Mouse (Mus musculus): ENCODE data around the gene Stxbp3. TPM values are rescaled to one million over a fixed set of nuclear protein-coding genes. Genes with fewer than 3 reads are reported as not detected.
"Not testable (repeated sequence)": the region's sequence is repeated elsewhere in the genome, so short reads cannot be mapped to it uniquely, and the experiment has no call there.

Stxbp3 gene
- total RNA-seq, 2 experiments from 2014 or later: 23.5 to 26.4 TPM

DNA sequence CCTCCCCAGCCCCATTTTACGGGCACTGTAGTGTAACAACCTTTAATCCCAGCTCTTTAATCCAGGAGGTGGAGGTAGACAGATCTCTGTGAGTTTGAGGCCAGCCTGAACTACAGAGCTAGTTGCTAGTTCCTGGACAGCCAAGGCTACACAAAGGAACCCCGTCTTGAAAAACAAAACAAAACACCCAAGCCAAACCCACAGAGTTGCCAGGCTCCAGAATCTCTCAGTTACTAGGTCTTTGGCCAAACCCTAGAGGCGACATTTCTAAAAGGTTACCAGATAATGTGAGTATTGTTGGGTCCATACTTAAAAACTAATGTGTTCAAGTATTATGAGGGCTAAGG, 16.8 kb upstream of the Stxbp3 start:
- no peak for DNase-seq

DNA sequence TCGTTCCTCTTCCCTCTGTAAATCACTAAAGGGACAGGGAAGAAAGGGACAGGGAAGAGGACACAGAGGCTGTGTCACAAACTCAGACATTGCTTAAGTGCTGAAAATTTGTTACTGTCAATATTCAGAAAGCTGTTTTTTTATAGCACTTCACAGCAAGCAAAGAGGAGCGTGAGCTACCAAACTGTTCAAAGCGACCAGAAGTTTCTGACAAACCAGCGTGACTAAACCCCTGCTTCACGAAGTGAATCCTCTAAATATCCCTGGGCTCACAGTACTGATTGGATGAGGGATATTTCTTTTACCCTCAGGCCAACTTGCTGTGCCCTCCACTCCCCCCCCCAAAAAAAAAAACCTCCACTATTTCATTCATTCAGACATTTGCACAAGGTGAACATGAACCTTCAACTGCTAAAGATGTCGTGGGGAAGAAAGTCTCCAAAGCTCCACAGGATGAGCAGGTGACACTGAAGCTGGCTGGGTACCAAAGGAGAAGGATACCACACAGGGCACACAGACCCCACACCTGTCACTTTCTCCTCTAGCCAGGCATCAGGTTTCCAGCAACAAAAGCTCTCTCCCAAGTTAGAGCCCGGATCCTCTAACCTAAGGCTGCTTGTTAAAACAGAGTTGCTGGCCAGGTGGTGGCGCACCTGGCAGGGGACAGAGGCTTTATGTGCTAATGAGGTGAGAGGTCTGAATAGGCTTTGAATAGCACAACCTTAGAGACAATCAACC, 16.2 kb upstream of the Stxbp3 start:
- no peak for DNase-seq

DNA sequence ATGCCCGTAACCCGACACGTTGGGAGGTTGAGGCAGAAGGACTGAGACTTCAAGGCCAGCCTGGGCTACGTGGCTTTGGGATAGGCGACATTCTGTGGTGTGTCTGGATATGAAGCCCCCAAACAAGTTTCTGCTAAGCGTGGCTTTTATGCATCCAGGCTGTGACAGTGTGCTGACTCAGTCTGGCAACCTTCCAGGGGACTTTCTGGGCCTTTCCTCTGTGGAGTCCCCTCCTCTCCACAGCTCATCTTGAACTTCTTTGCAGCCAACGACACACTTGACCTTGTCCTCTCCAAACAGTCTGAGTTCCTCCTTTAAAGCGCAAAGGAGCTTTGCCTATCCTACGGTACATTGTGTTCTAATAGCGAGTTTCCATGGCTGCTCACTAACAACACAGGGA, 15.5 kb upstream of the Stxbp3 start:
- DNase-seq: peak; percentile 32

DNA sequence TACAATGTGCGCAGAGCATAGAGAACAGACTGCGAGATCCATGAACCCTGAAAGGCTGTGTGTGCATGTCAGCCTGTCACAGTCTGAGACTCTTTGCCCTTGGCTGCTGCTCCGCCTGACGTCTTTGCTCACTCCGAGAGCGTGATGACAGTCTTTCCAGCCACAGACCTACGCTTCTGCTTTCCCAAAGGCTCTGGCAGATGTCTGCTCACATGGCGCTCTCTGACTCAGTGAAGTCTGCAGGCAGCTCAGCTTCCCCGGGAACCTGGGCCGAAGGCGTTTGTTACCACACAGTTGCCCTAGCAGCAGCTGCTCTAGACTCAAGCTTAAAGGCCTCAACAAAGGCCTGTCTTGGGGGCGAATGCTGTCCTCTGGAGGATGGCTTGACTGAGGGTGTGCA, 15.0 kb upstream of the Stxbp3 start:
- DNase-seq: peak; percentile 55

DNA sequence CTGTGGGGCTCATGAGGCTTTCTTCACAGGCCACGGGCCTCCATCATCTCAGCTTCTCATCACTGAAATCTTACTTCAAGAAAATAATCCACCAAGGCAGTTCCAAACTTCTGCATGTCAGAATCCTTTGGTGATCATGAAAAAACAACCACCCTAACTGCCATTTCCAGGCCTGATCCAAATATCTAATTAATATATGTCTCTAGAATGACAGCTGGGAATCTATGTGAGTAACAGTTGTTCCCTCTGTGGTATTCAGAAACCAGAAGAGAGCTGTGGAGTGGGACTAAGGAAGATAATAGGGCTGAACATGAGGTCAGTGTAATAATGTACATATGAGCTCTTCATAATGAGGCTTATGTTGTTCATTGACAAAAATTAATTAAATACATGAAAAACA, 12.9 kb upstream of the Stxbp3 start:
- no peak for DNase-seq

DNA sequence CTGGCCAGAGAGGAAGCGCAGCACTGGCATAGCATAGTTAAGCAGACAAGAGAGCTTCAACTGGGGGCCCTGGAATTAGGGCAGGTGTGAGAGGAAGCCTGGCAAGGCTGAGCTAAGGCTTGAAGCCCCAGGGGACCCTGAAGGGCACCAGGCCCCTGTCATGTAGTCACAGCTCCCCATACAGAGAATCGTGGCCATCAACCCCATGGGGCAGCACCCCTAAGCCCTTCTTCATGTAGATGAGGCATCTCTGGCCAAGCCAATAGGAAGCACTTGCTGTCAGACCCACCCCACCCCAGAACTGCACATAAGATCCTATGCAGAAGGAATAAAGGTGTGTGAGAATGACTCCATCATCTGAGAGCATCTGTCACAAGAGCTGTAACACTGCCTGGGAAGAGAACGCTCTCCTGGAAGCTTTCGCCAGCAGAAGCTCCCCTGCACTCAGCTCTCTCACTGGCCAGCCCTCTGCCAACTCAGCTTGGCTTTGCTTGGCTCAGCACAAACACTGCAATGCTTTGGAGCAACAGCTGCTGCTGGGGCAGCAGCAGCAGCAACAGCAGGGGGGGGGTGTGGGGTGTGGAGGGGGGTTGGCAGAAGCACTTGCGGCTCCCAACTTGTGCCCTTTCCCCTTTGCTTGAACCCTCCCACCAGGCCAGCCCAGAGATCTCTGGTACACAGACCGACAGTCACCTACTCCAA, 11.8 kb upstream of the Stxbp3 start:
- peak; percentile 72 for DNase-seq

DNA sequence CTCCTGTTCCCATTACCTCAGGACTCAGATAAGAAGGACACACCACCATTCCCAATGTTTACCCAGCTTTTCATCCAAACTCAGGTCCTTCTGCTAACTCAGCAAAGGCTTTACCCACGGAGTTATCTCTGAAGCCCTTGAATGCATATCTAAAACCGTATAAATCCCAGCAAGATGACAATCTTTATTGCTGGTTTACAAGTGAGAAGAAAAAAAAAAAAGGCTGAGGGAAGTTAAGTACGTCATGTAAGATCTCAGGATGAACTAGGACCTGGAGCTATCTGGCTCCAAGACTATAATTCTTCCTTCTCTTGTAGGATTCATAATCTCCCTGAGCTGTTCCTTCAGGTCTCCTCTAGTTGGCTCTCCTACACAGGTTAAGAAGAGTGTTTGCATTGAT, 11.2 kb upstream of the Stxbp3 start:
- no peak for DNase-seq

DNA sequence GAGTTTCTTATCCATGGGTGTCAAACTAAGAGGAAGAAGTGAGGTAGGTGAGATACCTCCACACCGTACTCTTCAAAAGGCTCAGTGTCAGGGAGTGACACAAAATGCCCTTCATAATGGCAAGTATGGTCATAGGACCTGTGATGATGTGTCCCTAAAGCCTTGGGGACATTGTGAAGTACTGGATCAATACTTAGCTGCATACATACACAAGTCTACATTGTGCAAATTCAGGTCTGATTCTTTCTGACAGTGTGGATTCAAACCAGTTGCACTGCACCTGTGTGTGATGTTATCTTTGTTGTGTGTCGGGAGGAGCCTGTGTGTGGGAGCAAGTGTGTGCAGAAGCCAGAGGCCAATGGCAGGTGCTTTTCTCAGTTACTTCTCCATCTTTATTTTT, 10.7 kb upstream of the Stxbp3 start:
- DNase-seq: no peak

DNA sequence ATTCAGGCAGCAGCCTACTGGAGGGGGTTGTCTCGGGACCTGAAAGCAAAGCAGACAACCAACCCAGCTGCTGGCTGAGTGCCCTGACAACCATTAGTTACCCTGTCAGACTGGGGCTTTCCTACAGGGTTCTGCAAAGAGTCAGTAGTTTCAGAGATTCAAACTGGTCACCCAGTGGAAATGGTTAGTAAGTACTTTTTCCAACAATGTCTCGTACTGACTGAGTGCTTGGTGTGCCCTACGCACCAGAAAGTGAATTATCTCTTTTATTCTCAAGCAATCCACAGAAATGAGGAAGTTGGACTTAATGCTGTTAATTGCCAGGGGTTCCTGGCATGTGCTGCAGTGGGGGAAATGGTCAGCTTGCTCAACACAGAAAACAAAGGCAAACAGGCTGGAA, 10.2 kb upstream of the Stxbp3 start:
- no peak for DNase-seq

DNA sequence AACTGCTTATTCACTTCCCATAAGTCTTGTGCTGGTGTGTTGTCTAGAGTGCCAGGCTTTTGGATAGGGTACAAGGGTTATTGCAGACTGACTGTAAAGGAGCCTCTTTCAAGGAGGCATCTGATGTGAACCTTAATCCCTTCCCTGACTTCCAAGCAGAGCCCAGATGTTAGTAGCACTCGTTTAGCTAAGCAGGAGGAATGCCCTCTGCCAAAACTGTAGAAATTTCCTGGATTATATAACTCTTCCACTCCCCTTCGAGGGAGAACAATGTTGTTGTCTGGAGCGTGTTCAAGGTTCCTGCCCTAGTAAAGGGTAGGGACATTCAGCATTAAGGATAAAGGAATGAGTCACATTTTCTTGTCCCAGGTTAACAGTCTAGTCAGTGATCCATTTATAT, 6.3 kb upstream of the Stxbp3 start:
- DNase-seq: no peak

DNA sequence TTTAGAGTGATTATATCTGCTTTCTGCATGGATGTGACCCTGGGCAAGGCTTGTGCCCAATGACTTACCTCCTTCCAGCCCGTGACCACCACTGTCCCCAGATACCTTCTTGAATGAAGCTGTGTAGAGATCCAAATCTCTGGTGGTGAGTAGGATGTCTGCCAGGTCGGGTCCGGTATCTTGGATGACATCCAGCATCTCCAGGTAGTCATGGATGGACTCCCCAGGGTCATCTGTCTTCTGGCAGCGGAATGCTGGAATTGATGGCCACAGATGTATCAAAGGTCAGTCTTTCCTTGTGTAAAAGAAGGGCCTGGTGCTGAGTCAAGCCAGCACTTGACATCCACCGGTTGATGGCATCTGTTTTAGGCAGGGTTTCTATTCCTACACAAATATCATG, 4.2 kb upstream of the Stxbp3 start:
- no peak for DNase-seq

DNA sequence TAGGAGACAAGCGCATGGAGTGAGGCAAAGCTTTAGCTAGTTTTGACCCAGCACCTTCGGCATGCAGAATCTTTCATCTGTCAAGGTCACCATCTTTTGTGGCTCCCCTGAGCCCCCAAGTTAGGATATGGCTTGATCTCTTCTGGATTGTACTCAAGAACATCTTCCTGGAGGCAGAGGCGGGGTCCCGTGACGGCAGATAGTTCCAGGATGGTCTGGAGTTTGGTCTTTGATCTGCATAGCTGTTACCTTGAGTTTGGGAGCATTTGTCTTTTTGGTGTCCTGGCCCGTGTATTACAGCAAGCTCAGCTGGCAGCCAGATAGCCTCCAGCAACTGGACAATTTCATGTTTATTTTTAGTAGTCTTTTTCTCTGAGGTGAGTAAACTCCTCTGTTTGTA, 3.7 kb upstream of the Stxbp3 start:
- no peak for DNase-seq

DNA sequence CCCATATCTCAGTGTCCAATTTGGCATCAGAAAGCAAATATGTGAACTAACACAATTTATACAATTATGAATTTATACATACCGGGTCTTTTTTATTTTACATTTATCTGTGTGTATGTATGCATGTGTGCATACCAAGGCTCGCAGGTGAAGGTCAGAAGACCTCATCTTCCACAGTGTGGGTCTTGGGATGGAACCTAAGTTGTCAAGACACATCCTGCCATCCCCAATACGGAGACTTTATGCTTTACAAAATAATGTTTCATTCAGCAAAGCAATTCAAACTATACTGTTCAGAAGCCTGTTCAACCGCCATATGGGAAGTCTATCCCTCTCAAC, 359 bp upstream of the Stxbp3 start:
- DNase-seq: no peak

DNA sequence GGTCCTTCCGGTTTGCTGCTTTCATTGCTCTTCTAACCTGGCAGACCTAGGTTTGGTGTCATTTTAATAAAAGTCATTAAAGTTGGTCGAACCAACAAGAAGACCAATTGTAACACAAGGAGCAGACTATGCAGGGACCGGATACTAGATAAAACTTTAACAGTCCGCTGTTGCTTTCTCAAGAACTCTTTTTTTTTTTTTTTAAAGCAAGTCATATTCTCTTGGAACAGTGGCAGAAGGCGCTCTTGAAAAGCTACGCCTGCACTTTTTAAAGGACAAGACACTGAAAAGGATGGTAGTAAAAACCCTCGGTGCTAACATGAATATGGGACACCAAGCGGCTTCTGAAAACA, 703 bp downstream of the Stxbp3 start:
- no peak for DNase-seq

DNA sequence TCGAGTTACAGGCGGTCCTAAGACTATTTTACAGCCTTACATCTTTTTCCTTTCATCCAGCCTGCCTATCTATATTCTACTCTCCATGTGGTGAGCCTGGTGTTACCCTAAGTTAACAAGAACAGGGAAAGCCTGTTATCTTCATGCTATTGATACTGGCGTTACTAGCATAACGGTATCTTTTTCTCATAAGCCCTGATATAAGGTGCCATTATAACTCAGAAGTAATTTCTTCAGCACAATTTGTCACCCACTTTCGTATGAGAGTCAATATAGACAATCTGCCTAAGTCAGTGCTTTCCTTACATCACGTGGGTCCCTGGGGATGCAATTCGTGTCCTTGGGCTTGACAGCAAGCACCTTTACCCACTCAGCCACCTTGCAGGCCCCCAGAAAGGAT, 1.3 kb downstream of the Stxbp3 start:
- no peak for DNase-seq

DNA sequence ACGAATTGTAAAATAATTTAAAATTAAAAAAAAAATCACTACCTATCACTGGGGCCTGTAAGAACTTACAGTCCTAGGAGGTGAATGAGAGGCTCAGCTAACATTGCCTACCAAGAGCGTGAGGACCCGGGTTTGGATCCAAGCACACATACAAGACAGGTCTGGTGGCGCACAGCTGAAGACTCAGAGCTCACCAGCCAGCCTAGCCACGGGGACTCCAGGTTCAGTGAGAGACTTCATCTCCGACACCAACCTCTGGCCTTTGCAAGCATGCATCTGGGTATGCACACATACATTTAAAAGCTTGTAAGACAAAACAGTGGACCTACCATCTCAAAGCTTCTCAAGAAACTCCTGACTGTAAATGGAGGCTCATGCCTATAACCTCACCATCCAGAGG, 3.4 kb downstream of the Stxbp3 start:
- DNase-seq: no peak

DNA sequence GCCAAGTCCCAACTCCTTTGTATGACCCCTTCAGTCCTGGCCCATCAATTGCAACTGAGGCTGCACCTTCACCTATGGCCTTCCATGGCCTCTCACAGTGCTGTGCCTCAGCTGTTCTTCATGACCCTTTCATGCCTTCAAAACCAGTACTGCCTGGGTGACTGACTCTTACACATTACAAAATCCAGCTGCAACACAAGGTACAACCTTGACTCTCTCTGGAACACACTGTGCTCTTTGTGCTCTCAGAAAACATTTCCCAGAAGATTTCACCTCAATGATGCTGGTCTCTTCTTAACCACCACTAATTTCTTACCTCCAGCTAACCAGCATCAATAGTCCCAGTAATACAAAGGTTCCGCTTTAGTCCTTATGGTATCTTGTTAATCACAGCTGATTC, 6.6 kb downstream of the Stxbp3 start:
- DNase-seq: not testable (repeated sequence)

DNA sequence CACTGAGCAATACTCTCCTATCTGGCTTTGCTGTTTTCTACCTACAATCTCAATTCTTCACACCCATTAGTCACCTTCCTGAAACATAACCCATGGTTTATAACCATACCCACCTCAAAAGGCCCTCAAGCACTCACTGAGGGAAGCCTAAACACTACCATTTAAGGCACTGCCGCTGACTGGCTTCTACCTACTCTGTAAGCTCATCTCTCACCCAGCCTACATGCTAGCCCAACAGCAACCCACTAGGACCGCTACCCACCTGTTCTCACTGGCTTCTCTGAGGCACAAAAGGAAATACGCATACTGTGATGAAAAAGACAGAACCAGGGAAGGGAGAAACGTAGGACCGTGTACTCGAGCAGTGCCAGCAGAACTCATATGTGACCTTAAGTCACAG, 8.6 kb downstream of the Stxbp3 start:
- DNase-seq: no peak

DNA sequence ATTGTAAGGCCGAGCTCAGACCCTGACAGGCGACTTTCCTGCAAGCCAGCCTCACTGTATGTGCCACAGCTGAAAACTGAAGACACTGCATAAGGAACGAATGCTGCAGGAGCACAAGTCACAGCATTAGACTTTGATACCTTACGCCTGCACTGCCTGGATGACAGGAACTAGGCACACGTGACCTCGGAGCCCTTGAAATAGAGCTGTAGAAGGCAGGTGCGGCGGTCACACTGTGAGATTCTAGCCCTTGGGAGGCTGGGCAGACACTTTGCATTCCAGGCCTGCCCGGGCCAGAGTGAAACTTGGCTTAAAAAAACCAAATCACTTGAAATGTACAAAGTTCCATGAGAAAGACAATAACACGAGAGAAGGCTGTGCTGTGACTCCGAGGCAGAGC, 9.8 kb downstream of the Stxbp3 start:
- peak; percentile 59 for DNase-seq

DNA sequence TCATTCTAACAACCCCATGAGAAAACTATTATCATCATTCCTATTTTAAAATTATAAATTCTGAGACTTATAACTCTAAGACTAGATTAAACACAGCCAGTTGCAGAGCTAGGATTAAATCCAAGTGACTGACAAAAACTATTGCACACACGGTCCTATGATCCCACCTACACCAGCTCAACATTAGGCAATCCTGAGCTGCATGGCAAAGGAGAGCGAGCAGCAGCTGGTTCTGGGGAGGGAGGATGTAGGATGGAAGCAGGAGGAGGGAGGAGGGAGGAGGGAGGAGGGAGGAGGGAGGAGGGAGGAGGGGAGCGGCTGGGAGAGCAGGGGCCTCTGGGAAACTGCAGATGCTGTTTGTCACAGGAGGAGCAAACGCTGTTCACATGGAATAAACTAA, 24.7 kb downstream of the Stxbp3 start:
- no peak for DNase-seq

DNA sequence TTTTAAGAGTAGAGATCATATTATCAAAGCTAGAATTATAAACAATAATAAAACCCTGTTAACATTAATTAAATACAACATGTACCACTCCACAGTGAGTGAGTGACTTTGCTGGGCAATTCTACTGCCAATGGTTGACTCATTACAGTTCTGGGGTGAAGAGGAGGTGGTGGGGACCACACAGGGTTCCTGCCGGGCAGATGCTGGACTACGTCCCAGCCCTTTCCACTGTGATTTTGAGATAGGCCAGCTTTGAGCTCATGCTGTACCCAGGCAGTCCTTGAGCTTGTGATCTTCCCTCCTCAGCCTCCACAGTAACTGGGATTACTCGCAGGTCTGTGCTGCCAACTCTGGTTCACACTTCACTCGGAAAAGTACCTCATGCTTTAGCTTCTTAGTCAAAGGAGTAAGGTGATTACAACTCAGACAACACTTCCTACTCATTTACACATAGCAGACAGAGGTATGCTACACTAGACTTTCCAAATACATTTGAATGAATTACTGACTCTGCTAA, 29.5 kb downstream of the Stxbp3 start:
- DNase-seq: no peak

DNA sequence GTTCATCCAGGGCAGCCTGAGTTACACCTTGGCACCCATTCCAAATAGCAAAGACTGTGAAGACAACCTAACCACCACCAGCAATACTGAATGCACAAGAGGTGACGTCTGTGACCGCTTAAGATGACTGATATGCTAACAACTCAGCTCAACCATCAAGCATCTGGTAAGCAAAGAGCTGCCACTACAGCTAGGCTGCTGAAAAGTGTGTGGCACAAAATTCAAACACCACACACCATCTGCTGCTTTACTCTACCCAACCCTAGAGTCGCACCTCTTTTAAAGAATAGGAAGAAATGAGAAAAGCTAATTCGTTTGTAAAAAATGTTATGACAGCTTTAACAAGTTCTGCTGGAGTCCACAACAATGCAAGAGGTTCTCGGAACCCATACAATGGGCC, 34.7 kb downstream of the Stxbp3 start:
- DNase-seq: no peak

DNA sequence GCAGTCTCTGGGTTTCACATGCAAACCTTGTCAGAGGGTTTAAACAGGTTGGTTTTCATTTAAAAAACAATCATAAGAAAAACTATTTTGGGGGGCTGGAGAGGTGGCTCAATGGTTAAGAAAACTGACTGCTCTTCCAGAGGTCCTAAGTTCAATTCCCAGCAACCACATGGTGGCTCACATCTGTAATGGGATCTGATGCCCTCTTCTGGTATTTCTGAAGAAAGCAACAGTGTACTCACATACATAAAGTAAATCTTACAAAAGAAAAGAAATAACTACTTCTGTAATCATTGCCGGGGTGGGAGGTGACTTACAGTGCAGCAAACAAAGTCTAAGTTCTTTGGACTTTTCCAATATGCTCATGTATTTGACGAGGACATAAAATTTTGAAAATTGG, 42.0 kb downstream of the Stxbp3 start:
- DNase-seq: no peak

DNA sequence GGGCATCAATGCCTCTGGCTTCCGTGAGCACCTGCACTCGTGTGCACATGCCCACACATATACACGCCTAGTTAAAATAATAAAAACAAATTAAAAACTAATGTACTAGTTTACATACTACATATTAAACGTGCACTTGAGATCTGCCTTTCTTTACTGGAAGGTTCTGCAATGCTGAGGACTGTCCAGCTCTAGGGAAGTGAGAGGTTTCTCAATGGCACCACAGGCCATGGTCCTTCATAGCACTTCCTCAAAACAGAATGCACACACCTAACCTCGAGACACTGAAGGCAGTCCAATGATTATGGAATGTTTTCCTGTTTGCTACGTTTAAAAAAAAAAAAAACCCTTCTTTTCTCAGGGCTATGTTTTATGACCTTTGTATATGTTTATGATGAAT, 42.6 kb downstream of the Stxbp3 start:
- no peak for DNase-seq
